Mouse (Mus musculus) megakaryocyte, embryonic 14.5 days (primary cell): ENCODE results near the gene Ppm1h.

Experiments used
- FLI1 ChIP-seq: IDR thresholded peaks from 2 replicates; pipeline ENCODE4 v1.6.1; 2012; ENCODE audit warnings: low read length, inconsistent platforms, mixed read lengths
- GATA1 ChIP-seq: IDR thresholded peaks from 3 replicates; pipeline ENCODE4 v1.6.1; 2012; ENCODE audit warnings: mixed read lengths, low read length, inconsistent platforms, borderline replicate concordance

DNA sequence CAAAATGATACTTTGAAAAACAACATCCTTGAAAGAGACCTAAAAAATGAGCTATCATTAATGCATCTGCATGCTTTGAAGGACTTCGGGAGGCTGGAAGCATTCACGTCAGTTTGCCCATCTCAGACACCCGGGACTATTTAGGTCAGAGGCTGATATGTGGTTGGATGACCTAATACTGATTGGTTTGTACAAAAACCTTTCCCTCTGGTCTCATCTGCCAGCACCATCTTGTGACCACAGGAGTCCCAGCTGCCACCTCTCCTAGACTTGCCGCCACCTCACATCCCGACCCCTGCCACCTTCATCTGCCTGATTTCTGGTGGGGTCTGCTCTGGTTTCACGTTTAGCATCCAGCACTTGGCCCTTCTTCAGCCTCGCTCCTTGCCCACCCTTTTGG lies 71.3 kb downstream of the Ppm1h start:
- no peak for TF ChIP-seq GATA1
- TF ChIP-seq FLI1 = no peak
